19 mouse cellular contexts compared by ENCODE assay signal in the genomic region with DNA sequence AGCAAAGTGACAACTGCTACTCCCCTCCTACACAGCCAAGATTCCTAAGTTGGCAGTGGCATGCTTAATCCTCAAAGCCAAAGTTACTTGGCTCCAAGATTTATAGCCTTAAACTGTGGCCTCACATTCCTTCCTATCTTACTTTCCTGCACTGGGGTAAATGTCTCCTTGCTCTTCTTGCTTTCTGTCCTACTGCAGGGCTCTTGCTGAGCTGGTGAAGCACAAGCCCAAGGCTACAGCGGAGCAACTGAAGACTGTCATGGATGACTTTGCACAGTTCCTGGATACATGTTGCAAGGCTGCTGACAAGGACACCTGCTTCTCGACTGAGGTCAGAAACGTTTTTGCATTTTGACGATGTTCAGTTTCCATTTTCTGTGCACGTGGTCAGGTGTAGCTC. TPM values are rescaled to one million over a fixed set of nuclear protein-coding genes. Genes with fewer than 3 reads are reported as not detected.
"Had no signal": no experiment of that assay in that cellular context is flagged by ENCODE, and none has a peak within 500 bp of the region (broad histone marks: within the 10 kb centered on the region; RNA-seq: fewer than 3 reads in every experiment).

No protein-coding gene starts in this region.

- H3K36me3 ChIP-seq: limb, embryonic 13.5 days; lung, embryonic 15.5 days; neural tube, embryonic 12.5 days; stomach, embryonic 15.5 days had no signal

- H3K4me2 ChIP-seq: limb, embryonic 13.5 days; lung, embryonic 15.5 days; neural tube, embryonic 12.5 days; stomach, embryonic 15.5 days had no signal

- H3K4me1 ChIP-seq: limb, embryonic 13.5 days; lung, embryonic 15.5 days; neural tube, embryonic 12.5 days; stomach, embryonic 15.5 days had no signal

- H3K9me3 ChIP-seq: limb, embryonic 13.5 days; lung, embryonic 15.5 days; neural tube, embryonic 12.5 days; stomach, embryonic 15.5 days had no signal

- H3K4me3 ChIP-seq: layer of hippocampus, adult 2 months; limb, embryonic 13.5 days; lung, embryonic 15.5 days; neural tube, embryonic 12.5 days; stomach, embryonic 15.5 days had no signal

- H3K27me3 ChIP-seq: limb, embryonic 13.5 days; lung, embryonic 15.5 days; neural tube, embryonic 12.5 days; stomach, embryonic 15.5 days had no signal

- H3K9ac ChIP-seq: limb, embryonic 13.5 days; lung, embryonic 15.5 days; neural tube, embryonic 12.5 days; stomach, embryonic 15.5 days had no signal

- H3K27ac ChIP-seq: layer of hippocampus, adult 2 months; limb, embryonic 13.5 days; lung, embryonic 15.5 days; macrophage; neural tube, embryonic 12.5 days; stomach, embryonic 15.5 days had no signal

- DNase-seq: kidney, adult 11 months; kidney, postnatal 4 days; left cerebral cortex, postnatal 4 days; lung, postnatal 14 days; midbrain, embryonic 14.5 days; thymus, adult 2 months; thymus, postnatal 25 days had no signal

RNA-seq across cellular contexts. Expression of a gene that starts 13.7 kb away (rescaled TPM):
- total RNA-seq: layer of hippocampus, adult 2 months; layer of hippocampus, postnatal 10 days; megakaryocyte-erythroid progenitor cell, adult 5-6 weeks; monocyte, adult 5-6 weeks; neutrophil, adult 5-6 weeks had no signal
- polyA plus RNA-seq: macrophage; midbrain, embryonic 14.5 days had no signal

RNA-seq across cellular contexts. Expression of a gene that starts 16.2 kb away (rescaled TPM):
- total RNA-seq: layer of hippocampus, adult 2 months; layer of hippocampus, postnatal 10 days; megakaryocyte-erythroid progenitor cell, adult 5-6 weeks; monocyte, adult 5-6 weeks had no signal
- polyA plus RNA-seq: midbrain, embryonic 14.5 days had no signal

RNA-seq across cellular contexts. Expression of a gene that starts 44.4 kb away (rescaled TPM):
- total RNA-seq: layer of hippocampus, adult 2 months; layer of hippocampus, postnatal 10 days; left cerebral cortex, postnatal 10 days; left cerebral cortex, postnatal 4 days; megakaryocyte-erythroid progenitor cell, adult 5-6 weeks; monocyte, adult 5-6 weeks; neutrophil, adult 5-6 weeks had no signal
- polyA plus RNA-seq: limb, embryonic 13.5 days; macrophage; midbrain, embryonic 14.5 days; neural tube, embryonic 12.5 days; thymus, adult 2 months; urinary bladder, adult 2 months had no signal
